Mouse (Mus musculus) forebrain, embryonic 13.5 days (tissue): ENCODE results near the gene Dhrs1. TPM values are rescaled to one million over a fixed set of nuclear protein-coding genes. Genes with fewer than 3 reads are reported as not detected.

Source experiments
- ATAC-seq: fragments of 200-750 bp; cut with Nextera tagmentation; 2 replicates; pipeline ENCODE4 v1.8.0; 2017
- H3K27ac ChIP-seq: fragments of 300-500 bp; sonication (generic); 2 replicates; pipeline ENCODE4 v1.5.1; 2015; ENCODE audit warnings: inconsistent platforms, mild to moderate bottlenecking, moderate library complexity
- H3K27me3 ChIP-seq: fragments of 300-500 bp; sonication (generic); 2 replicates; pipeline ENCODE4 v1.6.1; 2015; ENCODE audit warnings: mild to moderate bottlenecking, inconsistent platforms
- H3K36me3 ChIP-seq: fragments of 300-500 bp; sonication (generic); 2 replicates; pipeline ENCODE4 v1.6.1; 2015; ENCODE audit warnings: mild to moderate bottlenecking, inconsistent platforms; ENCODE audit not compliant: poor library complexity, severe bottlenecking
- H3K4me1 ChIP-seq: fragments of 300-500 bp; sonication (generic); 2 replicates; pipeline ENCODE4 v1.6.1; 2015; ENCODE audit warnings: inconsistent platforms
- H3K4me2 ChIP-seq: fragments of 300-500 bp; sonication (generic); 2 replicates; pipeline ENCODE4 v1.6.1; 2015; ENCODE audit warnings: inconsistent platforms, mild to moderate bottlenecking, moderate library complexity
- H3K4me3 ChIP-seq: fragments of 300-500 bp; sonication (generic); 2 replicates; pipeline ENCODE4 v1.5.1; 2015; ENCODE audit warnings: mild to moderate bottlenecking, inconsistent platforms
- H3K9ac ChIP-seq: fragments of 300-500 bp; sonication (generic); 2 replicates; pipeline ENCODE4 v1.6.1; 2015; ENCODE audit warnings: mild to moderate bottlenecking, inconsistent platforms
- H3K9me3 ChIP-seq: fragments of 300-500 bp; sonication (generic); replicated peaks from 2 replicates; pipeline ENCODE4 v1.6.1; 2016; ENCODE audit warnings: inconsistent platforms
- WGBS: fragments of 180-500 bp; shearing (Covaris S2); methylation state at CpG from one replicate; pipeline ENCODE4 v1.1.7; 2015; 5-methylcytosine and 5-hydroxymethylcytosine counted together
- polyA plus RNA-seq: library from polyadenylated mRNA; unstranded; fragments of >200 nt; fragmentation: Nextera tagmentation; extraction: Ambion mirVana; gene quantifications from 2 replicates; pipeline ENCODE4 v1.2.1, GENCODE M21; 2015

Dhrs1 gene
- polyA plus RNA-seq, 1 experiment from 2014 or later, result 78.8 TPM

- no peak overlapping the region for H3K4me2 ChIP-seq
- 84% methylated on average over 10 of the region's 10 CpGs for WGBS
- no peak overlapping the region for H3K4me3 ChIP-seq
- no peak overlapping the region for H3K27ac ChIP-seq
- H3K27me3 ChIP-seq, result peaks cover 5% of the 10 kb centered on the region; the same call in 1 of the 2 replicates
- H3K9me3 ChIP-seq, result no peaks in the 10 kb centered on the region
- no peaks in the 10 kb centered on the region for H3K4me1 ChIP-seq
- no peak for ATAC-seq
- H3K9ac ChIP-seq, result no peak overlapping the region
- H3K36me3 ChIP-seq, result no peaks in the 10 kb centered on the region
Measured at GRCm38 (mm10) chr14:55689433-55689832, 56.1 kb downstream of the Dhrs1 start.

Other genes with a start within 250 kb of the Dhrs1 start
- gene Cpne6, start 235.2 kb downstream of the Dhrs1 start, polyA plus RNA-seq, result 1.5 and 2.0 TPM in 2 replicates
- gene Nrl, start 220.7 kb downstream of the Dhrs1 start, polyA plus RNA-seq, result not detected in 2 replicates
- gene Pck2, start 205.4 kb downstream of the Dhrs1 start, polyA plus RNA-seq, result 17.9 and 18.1 TPM in 2 replicates
- 108 and 115 TPM in 2 replicates for gene Dcaf11, start 185.7 kb downstream of the Dhrs1 start, polyA plus RNA-seq
- gene A730061H03Rik, start 185.3 kb downstream of the Dhrs1 start, polyA plus RNA-seq, result 0.63 TPM in 1 of 2 replicates, not detected in the other
- gene Fitm1, start 170.1 kb downstream of the Dhrs1 start, polyA plus RNA-seq, result not detected in 2 replicates
- gene Psme1, start 167.6 kb downstream of the Dhrs1 start, polyA plus RNA-seq, result 154 and 156 TPM in 2 replicates
- gene Emc9, start 160.4 kb downstream of the Dhrs1 start, polyA plus RNA-seq, result 8.2 and 8.8 TPM in 2 replicates
- gene Psme2, start 154.6 kb downstream of the Dhrs1 start, polyA plus RNA-seq, result 200 and 206 TPM in 2 replicates
- gene Rnf31, start 154.0 kb downstream of the Dhrs1 start, polyA plus RNA-seq, result 13.3 and 22.0 TPM in 2 replicates
- gene Irf9, start 142.1 kb downstream of the Dhrs1 start, polyA plus RNA-seq, result 6.9 and 7.2 TPM in 2 replicates
- 7.9 and 9.3 TPM in 2 replicates for gene Rec8, start 127.7 kb downstream of the Dhrs1 start, polyA plus RNA-seq
- gene Ipo4, start 109.7 kb downstream of the Dhrs1 start, polyA plus RNA-seq, result 65.5 and 76.0 TPM in 2 replicates
- 1.1 and 1.5 TPM in 2 replicates for gene Gm49378, start 107.8 kb downstream of the Dhrs1 start, polyA plus RNA-seq
- gene Tm9sf1, start 101.9 kb downstream of the Dhrs1 start, polyA plus RNA-seq, result 64.3 and 71.3 TPM in 2 replicates
- 0.57 and 0.67 TPM in 2 replicates for gene Tssk4, start 95.5 kb downstream of the Dhrs1 start, polyA plus RNA-seq
- 66.3 and 70.1 TPM in 2 replicates for gene Mdp1, start 85.2 kb downstream of the Dhrs1 start, polyA plus RNA-seq
- 57.5 and 60.4 TPM in 2 replicates for gene Gmpr2, start 73.7 kb downstream of the Dhrs1 start, polyA plus RNA-seq
- 665 and 692 TPM in 2 replicates for gene Nedd8, start 73.6 kb downstream of the Dhrs1 start, polyA plus RNA-seq
- 45.1 and 51.6 TPM in 2 replicates for gene Tinf2, start 63.9 kb downstream of the Dhrs1 start, polyA plus RNA-seq
- 0.13 and 0.21 TPM in 2 replicates for gene Tgm1, start 31.8 kb downstream of the Dhrs1 start, polyA plus RNA-seq
- 33.5 and 37.8 TPM in 2 replicates for gene Rabggta, start 23.4 kb downstream of the Dhrs1 start, polyA plus RNA-seq
- 44.4 and 46.4 TPM in 2 replicates for gene Nop9, start within 50 bp of the Dhrs1 start, polyA plus RNA-seq
- gene Cideb, start 12.8 kb upstream of the Dhrs1 start, polyA plus RNA-seq, result 0.20 and 0.23 TPM in 2 replicates
- 0.18 and 0.29 TPM in 2 replicates for gene Ltb4r2, start 15.7 kb upstream of the Dhrs1 start, polyA plus RNA-seq
- 0.45 TPM in 1 of 2 replicates, not detected in the other for gene Ltb4r1, start 20.3 kb upstream of the Dhrs1 start, polyA plus RNA-seq
- 3.6 and 5.4 TPM in 2 replicates for gene Adcy4, start 38.4 kb upstream of the Dhrs1 start, polyA plus RNA-seq
- 2.1 and 2.4 TPM in 2 replicates for gene Ripk3, start 43.2 kb upstream of the Dhrs1 start, polyA plus RNA-seq
- gene Nfatc4, start 77.5 kb upstream of the Dhrs1 start, polyA plus RNA-seq, result 17.0 and 18.9 TPM in 2 replicates
- gene Nynrin, start 108.3 kb upstream of the Dhrs1 start, polyA plus RNA-seq, result 9.3 and 12.4 TPM in 2 replicates
- gene Cbln3, start 138.7 kb upstream of the Dhrs1 start, polyA plus RNA-seq, result 0.08 and 0.18 TPM in 2 replicates
- 9.6 and 10.8 TPM in 2 replicates for gene Khnyn, start 139.3 kb upstream of the Dhrs1 start, polyA plus RNA-seq
- 71.0 and 72.3 TPM in 2 replicates for gene Sdr39u1, start 154.6 kb upstream of the Dhrs1 start, polyA plus RNA-seq
- gene Cma1, start 199.0 kb upstream of the Dhrs1 start, polyA plus RNA-seq, result not detected in 2 replicates
- gene Cma2, start 205.3 kb upstream of the Dhrs1 start, polyA plus RNA-seq, result not detected in 2 replicates